Mouse (Mus musculus) heart, postnatal 0 days (tissue): Measurements from ENCODE around the gene Golm1.

ENCODE experiments used
- CTCF ChIP-seq: IDR thresholded peaks from 2 replicates; pipeline ENCODE4 v1.5.1; 2016; ENCODE audit warnings: antibody characterized with exemption, control low read depth, low read depth
- EP300 ChIP-seq: IDR thresholded peaks from 2 replicates; pipeline ENCODE4 v1.6.1; 2016; ENCODE audit warnings: antibody characterized with exemption, low read depth

- TF ChIP-seq CTCF, result no peak
- no peak for TF ChIP-seq EP300
Observed at GRCm38 (mm10) chr13:59656975-59657388, 18.6 kb downstream of the Golm1 start.
